Mouse (Mus musculus): ENCODE results near the gene Fam206a.

DNA sequence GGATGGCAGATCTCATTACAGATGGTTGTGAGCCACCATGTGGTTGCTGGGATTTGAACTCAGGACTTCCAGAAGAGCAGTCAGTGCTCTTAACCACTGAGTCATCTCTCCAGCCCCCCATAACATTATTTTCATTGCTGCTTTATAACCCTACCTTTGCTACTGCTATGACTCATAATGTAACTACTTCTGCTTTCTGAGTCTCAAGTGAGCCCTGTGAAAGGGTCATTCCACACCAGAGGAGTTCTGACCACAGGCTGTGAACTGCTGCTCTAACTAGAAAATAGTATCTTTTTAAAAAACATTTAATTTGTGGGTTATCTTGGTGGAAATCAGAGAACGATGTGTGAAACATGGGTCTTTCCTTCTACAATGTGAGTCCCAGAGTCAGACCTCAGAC is 44.5 kb upstream of the Fam206a start:
- no peak for TF ChIP-seq POLR2A (IDR thresholded peaks at IDR 0.05; ENCODE audit: extremely low read depth, insufficient read depth, low read length)
- TF ChIP-seq CTCF (IDR thresholded peaks at IDR 0.05; ENCODE audit: low read depth, low read length) = no peak
